Mouse (Mus musculus): ENCODE results near the gene Kif5a.

Kif5a gene

DNA sequence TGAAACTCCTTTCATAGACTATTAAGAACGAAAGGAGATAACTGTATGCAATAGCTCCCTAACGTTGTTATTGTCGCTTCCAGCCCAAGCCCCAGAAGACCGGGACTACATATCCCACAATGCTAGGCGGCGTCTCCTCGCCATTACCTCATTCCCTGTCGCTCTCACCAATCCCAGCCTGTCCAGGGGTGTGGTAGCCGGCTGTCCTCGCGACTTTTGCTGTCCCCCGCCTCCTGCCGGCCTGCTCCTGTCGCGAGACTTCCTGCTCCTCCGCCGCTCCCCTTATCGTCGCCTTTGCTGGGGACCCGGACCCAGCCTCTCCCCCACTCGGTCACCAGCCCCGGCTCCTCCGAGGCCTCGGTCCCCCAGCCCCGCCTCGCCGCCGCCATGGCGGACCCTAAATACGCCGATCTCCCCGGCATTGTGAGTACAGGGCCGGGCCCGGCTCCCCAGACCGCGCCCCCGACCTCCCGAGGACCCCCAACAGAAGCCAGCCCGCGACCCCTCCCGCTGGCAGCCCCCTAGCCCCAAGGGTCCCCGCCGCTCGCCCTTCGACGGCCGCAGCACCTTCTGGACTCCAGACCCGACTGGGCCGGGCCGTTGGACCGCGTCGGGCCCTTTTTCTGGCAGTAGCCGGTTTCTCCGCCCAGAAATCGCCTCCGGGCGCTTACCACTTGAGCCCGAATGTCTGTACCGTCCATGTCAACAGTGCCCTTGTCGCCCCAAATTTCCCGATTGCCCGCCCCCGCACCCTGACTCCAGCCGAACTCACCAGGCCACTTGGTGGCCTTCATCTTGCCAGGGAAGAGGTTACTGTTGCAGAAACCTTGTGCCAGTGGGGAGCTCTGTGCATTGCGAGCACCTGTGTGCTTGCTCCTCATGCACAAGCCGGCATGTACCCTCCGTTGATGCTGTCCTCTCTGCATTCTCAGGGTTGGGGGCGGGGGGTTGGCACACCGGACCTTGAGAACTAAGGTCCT is 3.3 kb upstream of the Kif5a start, which contains the start of gene Dctn2:
Gene Dctn2 (plus strand): TSS at position 257 of the 980 bp plus-strand sequence.
- peak; percentile 97 for DNase-seq (ENCODE audit: low read depth, low spot score)

- no peak for DNase-seq (ENCODE audit: low read depth, low spot score)
Measured at GRCm38 (mm10) chr10:127265727-127266111, 2.6 kb upstream of the Kif5a start.

GRCm38 (mm10) chr10:127264971-127265370 is 1.8 kb upstream of the Kif5a start:
- no peak for DNase-seq (ENCODE audit: low read depth, low spot score)

DNA sequence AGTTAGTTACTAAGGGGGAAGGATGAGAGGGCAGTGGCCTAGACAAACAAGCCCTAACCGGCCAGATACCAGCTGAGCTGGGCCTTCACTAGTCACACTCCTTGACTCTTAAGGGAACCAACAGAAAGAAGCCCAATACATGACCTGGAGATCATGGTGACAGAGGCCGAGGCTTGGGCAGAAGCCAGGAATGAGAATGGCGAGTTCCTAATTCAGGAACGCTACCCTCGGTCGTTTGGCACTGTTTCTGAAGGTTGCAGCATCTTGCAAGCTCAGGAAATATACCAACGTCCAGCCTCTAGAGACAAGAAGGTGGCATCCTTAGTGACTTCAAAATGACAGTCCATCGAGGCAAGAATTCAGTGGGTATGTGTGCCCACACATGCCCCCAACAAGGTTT is 1.2 kb upstream of the Kif5a start:
- DNase-seq (ENCODE audit: low read depth, low spot score), result no peak

DNA sequence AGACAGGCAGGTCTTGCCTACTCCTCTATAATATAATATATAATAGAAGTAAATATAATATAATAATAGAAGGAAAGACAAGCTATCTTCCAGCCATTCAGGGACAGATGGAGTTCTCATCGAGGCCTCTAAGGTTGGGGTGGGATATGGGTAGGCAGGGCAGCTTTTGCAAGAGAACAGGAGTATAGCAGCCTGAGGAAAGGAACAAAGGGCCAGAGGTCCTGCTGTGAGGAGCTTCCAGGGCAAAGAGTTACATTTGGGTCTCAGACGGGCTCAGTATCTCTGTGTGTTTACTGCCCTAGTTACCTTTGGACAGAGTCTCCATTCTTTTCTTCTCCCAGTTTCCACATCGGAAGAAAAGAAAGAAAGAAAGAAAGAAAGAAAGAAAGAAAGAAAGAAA is 483 bp upstream of the Kif5a start:
- no peak for DNase-seq (ENCODE audit: low read depth, low spot score)

DNA sequence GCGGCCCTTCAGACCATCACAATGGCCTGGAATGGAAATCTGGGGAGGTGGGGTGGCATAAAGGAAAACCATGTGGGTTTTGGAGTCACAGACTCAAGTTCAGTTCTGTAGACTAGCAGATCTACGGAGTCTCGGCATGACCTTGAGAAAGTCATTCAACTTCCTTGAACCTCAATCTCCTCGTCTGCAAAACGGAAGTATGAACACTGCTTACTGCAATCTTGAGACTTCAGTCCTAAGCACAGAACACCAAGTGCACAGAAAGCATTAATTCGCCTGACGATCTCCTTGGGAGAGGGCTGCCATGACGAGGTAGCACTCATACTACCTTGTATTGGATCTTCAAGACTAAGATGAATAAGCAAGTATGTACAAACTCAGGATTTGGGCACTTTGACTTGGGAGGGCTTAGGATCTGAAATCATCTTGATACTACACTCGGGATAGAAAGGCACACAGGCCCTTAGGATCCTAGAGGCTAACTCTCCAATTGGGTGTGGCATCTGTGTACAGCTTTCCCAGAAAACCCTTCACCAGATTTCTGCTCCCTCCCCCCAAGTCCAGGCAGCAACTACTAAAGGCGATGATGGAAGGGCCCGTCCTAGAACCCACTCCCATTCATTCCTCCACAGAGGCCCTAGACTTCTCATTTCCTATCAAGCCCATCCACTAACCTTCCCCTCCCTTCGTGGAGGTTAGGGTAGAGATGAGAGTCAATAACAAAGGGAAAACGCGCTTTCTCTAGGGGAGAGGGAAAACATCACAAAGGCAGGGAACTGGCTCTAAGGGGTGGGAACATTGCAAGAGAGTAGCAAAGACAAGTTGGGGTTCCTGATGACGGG is 1.2 kb downstream of the Kif5a start:
- DNase-seq (ENCODE audit: low read depth, low spot score), result no peak

DNA sequence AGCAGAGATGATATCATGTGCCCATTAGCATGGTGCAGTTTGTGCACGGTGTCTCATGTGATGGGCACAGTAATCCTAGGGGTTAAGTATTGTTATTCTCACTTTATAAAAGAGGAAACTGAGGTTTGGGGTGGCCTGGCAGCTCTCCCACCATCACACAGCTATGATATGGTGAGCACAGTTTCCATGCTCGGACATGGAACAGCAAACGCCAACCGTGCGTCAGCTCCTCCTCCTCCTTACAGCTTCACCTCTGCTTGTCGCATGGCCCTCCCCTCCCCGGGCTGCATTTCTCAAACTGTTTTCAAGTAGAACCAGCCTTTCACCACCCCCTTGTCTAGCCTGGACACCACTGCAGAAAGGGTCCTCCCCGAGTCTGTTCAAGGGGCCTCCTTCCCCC is 4.7 kb downstream of the Kif5a start:
- no peak for DNase-seq (ENCODE audit: low read depth, low spot score)

DNA sequence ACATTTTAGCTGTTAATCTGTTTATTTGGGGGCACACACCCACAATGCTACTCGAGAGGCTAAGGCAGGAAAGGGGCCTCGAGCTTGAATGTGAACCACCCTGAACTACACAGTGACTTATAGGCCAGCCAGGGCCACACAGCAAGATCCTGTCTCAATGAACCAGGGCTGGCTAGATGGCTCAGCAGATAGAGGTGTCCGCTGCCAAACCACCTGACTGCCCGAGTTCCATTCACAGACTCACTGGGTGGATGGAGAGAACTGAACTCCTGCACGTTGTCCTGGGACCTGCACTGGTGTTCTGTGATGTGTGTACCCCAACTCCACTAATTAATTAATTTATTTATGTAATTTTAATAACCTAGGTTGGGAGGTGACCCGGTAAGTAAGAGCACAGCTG is 5.4 kb downstream of the Kif5a start:
- no peak for DNase-seq (ENCODE audit: low read depth, low spot score)

GRCm38 (mm10) chr10:127255625-127256345 is 7.4 kb downstream of the Kif5a start:
- no peak for DNase-seq (ENCODE audit: low read depth, low spot score)

GRCm38 (mm10) chr10:127250810-127251209 is 12.3 kb downstream of the Kif5a start:
- DNase-seq (ENCODE audit: low read depth, low spot score), result no peak

DNA sequence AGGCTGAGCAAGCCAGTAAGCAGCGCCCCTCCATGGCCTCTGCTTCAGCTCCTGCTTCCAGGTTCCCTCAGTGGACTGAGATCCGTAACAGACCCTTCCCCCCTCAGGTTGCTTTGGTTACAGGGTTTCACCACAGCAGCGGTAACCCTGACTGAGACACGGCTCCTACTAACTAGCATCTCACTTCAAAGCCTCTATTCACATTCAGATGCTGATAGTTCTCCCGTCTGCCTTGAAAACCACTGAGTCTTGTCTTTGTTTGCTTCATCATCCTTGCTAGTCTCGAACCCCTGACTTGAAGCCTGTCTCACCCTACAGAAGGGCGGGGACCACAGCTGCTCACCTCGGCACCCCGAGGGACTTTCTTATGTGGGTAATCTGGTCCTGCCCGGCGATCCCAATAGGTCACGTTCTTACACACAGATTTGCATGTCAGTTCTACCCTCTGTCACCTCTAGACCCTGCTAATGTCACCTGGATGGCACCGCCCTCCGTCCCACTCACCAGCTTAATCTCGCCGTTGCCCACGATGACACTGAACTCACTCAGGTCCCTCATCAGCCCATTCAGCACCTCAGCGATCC is 24.8 kb downstream of the Kif5a start:
- no peak for DNase-seq (ENCODE audit: low read depth, low spot score)

DNA sequence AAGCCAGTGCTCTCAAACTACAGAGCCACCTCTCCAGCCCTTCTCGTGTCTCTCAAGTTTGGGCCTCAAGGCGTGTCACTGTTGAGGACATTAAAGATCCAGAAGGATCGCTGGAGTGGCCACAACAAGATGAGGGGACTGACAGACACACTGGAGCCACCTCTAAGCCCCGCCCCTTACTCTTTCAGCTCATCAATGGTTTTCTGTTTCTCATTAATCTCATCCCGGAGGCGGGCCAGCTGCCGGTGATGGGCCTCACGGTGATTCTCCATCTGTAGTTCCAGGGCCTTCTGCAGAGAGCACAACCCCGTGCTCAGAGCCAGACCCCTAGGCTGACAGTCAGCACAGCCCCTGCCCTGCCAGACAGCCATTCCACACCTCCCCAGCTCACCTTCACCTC is 26.6 kb downstream of the Kif5a start:
- no peak for DNase-seq (ENCODE audit: low read depth, low spot score)

DNA sequence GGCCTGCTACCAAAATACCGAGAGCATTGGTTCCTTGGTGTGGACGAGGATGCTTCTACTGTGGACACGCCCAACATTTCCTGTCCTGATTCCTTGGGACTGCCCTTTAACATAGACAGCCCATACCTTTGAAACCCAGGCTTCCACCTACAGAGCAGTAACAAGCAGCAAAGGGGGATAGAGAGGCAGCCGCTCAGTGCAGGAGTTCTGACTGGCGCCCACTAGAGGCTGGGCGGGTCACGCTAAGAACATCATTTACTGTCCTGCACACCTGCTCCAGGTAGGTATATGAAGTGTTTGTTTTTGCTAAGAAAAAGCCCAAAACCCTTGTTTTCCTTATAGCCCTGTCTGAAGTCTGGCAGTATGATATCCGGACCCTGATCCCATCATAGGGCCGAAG is 30.0 kb downstream of the Kif5a start:
- DNase-seq (ENCODE audit: low read depth, low spot score), result no peak

DNA sequence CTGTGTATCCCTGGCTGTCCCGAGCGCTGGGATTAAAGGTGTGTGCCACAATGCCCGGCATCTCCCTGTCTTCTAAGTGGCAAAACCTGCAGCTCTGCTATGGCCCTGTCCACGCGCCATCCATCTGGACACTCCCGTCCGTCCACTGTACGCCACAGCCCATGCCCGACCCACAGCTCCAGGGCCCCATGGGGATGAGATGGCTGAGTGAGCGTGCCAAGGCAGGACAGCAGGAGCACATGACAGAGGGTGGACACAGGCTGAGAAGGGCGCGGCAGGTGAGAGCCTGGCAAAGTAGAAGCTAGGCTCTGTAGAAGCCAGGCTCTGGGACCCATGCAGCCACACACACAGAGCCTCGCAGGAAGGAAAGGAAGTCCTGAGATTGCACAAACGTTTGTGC is 31.4 kb downstream of the Kif5a start:
- no peak for DNase-seq (ENCODE audit: low read depth, low spot score)

DNA sequence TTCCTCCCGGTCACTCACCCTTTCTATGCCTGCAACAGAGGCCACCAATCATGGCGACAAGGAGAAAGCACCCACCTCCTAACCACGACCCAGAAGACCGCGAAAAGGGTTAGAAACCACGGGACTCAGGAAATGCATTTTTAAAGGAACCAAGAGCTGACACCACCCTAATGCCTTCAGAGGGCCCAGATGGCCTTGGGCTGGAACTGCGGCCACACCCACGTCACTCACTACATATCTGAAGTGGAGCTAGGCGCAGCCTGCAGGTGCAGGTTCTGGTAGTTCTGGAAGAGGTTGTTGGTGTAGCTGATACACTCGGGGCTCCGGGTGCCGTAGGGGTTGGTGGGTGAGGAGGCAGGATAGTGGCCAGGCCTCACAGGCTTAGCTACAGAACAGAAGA is 32.5 kb downstream of the Kif5a start:
- no peak for DNase-seq (ENCODE audit: low read depth, low spot score)

DNA sequence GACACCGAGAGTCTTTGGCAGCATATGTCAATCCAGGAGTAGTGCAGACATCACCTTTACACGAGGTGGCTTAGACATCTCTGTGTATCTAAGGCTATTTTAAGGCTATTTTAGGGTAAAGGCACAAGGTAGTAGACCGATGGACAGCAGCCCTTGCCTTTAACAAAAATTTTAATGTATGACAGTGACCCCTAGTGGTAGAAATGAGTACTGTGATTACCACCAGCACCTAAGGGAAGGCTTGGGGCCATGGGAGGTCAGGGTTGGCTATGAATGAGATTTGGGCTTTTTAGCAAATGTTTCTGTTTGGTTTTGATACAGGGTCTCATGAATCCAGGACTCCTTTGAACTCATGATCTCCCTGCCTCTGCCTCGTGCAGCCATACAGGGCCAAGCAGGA is 34.3 kb downstream of the Kif5a start:
- no peak for DNase-seq (ENCODE audit: low read depth, low spot score)

DNA sequence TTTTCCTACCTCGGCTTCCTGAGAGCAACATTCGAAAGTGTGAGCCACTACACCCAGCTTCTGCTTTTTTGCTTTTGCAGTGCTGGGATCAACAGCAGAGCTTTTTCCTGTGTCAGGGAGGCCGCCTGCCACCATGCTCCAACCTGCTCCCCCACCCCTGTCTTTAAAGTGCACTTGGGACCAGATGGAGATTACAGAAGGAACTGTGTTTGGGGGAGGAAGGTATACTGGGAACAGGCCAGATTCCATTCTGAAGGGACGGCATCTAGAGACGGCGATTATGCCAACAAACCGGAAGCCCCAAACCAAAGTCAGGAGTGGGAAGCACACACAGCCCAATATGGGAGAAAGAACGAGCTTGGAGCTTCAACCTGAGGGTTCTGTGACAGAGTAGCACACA is 36.0 kb downstream of the Kif5a start:
- no peak for DNase-seq (ENCODE audit: low read depth, low spot score)

DNA sequence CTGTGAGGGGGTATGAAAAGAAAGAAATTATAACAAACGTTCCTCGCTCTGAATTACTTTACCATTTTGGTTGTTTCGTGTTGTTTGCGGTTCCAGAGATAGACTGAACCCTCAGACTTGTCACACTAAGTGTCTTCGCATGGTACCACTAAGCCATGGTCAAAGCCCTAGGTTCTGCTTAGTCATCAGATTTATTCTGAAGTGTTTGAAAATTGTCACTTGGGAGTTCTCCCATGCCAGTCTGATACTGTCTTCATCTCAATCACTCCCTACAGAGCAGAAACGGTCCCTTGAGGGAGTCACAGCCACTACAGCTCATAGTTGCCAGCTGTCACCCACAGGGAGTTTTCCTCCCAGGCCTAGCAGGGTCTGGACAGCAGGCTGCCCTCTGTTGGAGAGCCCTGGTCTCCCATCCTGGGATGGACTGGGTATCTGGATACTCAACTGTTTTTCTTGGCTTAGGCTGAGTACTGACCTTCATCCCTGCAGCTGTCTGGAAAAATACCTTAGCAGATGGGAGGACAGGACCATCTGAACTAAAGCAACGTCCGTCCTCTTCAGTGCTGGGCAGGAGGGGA is 36.7 kb downstream of the Kif5a start:
- DNase-seq (ENCODE audit: low read depth, low spot score), result no peak

DNA sequence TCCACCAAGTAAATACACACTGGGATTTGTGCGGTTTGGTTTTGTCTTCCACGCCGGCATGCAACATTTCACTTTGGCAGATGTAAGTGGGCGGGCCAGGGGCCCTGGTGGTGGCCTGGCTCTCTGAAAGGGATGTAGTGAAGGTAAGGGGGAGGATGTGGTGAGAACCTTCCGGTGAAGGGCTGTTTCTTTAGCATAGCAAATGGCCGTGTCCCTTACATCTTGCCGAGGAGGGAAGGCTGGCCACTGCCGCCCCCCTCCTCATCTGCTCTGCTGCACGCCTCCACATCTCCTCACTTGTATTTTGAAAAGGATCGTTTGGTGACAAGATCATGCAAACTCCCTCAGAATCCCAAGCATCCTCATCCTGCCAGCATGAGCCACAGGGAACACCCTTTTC is 37.4 kb downstream of the Kif5a start:
- peak; percentile 60 for DNase-seq (ENCODE audit: low read depth, low spot score)

GRCm38 (mm10) chr10:127225213-127225612 is 37.9 kb downstream of the Kif5a start:
- DNase-seq (ENCODE audit: low read depth, low spot score), result no peak

- no peak for DNase-seq (ENCODE audit: low read depth, low spot score)
Measured at GRCm38 (mm10) chr10:127218339-127218738, 44.8 kb downstream of the Kif5a start.

Data from telencephalon, adult 2 months (tissue).